Mouse (Mus musculus) midbrain, embryonic 16.5 days (tissue): ENCODE results near the gene Creb3l1. TPM values are rescaled to one million over a fixed set of nuclear protein-coding genes. Genes with fewer than 3 reads are reported as not detected.

Experiments
- ATAC-seq: fragments of 200-750 bp; cut with Nextera tagmentation; 2 replicates; pipeline ENCODE4 v1.8.0; 2017; ENCODE audit warnings: moderate TSS enrichment
- H3K27ac ChIP-seq: fragments of 300-500 bp; sonication (generic); 2 replicates; pipeline ENCODE4 v1.5.1; 2014; ENCODE audit warnings: mild to moderate bottlenecking, low read length, mixed read lengths
- H3K27me3 ChIP-seq: fragments of 300-500 bp; sonication (generic); 2 replicates; pipeline ENCODE4 v1.6.1; 2014; ENCODE audit warnings: low read depth, low read length, mixed read lengths; ENCODE audit not compliant: control insufficient read depth, insufficient read depth
- H3K36me3 ChIP-seq: fragments of 300-500 bp; sonication (generic); 2 replicates; pipeline ENCODE4 v1.6.1; 2014; ENCODE audit warnings: mild to moderate bottlenecking, low read length, moderate library complexity, mixed read lengths; ENCODE audit not compliant: control insufficient read depth, insufficient read depth
- H3K4me1 ChIP-seq: fragments of 300-500 bp; sonication (generic); 2 replicates; pipeline ENCODE4 v1.6.1; 2014; ENCODE audit warnings: mild to moderate bottlenecking, low read length, mixed read lengths; ENCODE audit not compliant: control insufficient read depth, insufficient read depth
- H3K4me2 ChIP-seq: fragments of 300-500 bp; sonication (generic); 2 replicates; pipeline ENCODE4 v1.6.1; 2014; ENCODE audit warnings: mild to moderate bottlenecking, low read length, mixed read lengths
- H3K4me3 ChIP-seq: fragments of 300-500 bp; sonication (generic); 2 replicates; pipeline ENCODE4 v1.5.1; 2014; ENCODE audit warnings: low read depth, mild to moderate bottlenecking, low read length, moderate library complexity, mixed read lengths
- H3K9ac ChIP-seq: fragments of 300-500 bp; sonication (generic); 2 replicates; pipeline ENCODE4 v1.6.1; 2014; ENCODE audit warnings: low read depth, low read length, mixed read lengths
- H3K9me3 ChIP-seq: fragments of 300-500 bp; sonication (generic); replicated peaks from 2 replicates; pipeline ENCODE4 v1.6.1; 2014; ENCODE audit warnings: mild to moderate bottlenecking, low read length, mixed read lengths; ENCODE audit not compliant: control insufficient read depth, poor library complexity, severe bottlenecking
- WGBS: fragments of 180-500 bp; shearing (Covaris S2); extraction: QIAGEN DNeasy Blood & Tissue Kit; methylation state at CpG from one replicate; pipeline ENCODE4 v1.1.7; 2014; 5-methylcytosine and 5-hydroxymethylcytosine counted together
- microRNA-seq: library from miRNA; unstranded; fragments of <30 nt; microRNA quantifications from one replicate; pipeline ENCODE4, GENCODE M21; 2017
- polyA plus RNA-seq: library from polyadenylated mRNA; unstranded; fragments of >200 nt; fragmentation: Nextera tagmentation; extraction: Ambion mirVana; gene quantifications from 2 replicates; pipeline ENCODE4 v1.2.1, GENCODE M21; 2015

The Creb3l1 gene
- polyA plus RNA-seq, 1 experiment from 2014 or later, result 1.9 TPM

- H3K4me1 ChIP-seq, result no peaks in the 10 kb centered on the region; the same call in 1 of the 2 replicates
- no peak overlapping the region for H3K4me3 ChIP-seq
- H3K36me3 ChIP-seq, result peaks cover 27% of the 10 kb centered on the region
- no peak for ATAC-seq
- WGBS, result 79% methylated on average over 15 of the region's 15 CpGs
- H3K9me3 ChIP-seq, result no peaks in the 10 kb centered on the region
- H3K9ac ChIP-seq, result no peak overlapping the region; the same call in 1 of the 2 replicates
- no peak overlapping the region for H3K4me2 ChIP-seq
- no peaks in the 10 kb centered on the region for H3K27me3 ChIP-seq
- H3K27ac ChIP-seq, result no peak overlapping the region
Observed at GRCm38 (mm10) chr2:91939303-91939935, 84.9 kb downstream of the Creb3l1 start.

- WGBS, result 87% methylated on average over 7 of the region's 7 CpGs
- peaks cover 27% of the 10 kb centered on the region for H3K36me3 ChIP-seq
Observed at GRCm38 (mm10) chr2:91936154-91936553, 88.1 kb downstream of the Creb3l1 start.

GRCm38 (mm10) chr2:91934826-91935525 lies 89.3 kb downstream of the Creb3l1 start:
- 88% methylated on average over 9 of the region's 9 CpGs for WGBS
- Histone ChIP-seq H3K4me3 (no peak overlapping the region), H3K4me2 (no peak overlapping the region), H3K27ac (no peak overlapping the region), H3K9ac (no peak overlapping the region), H3K4me1 (peaks cover 16% of the 10 kb centered on the region), H3K9me3 (no peaks in the 10 kb centered on the region), H3K36me3 (peaks cover 25% of the 10 kb centered on the region), H3K27me3 (no peaks in the 10 kb centered on the region)
- ATAC-seq, result no peak

More at GRCm38 (mm10) chr2:91936154-91936553, 88.1 kb downstream of the Creb3l1 start:
- Histone ChIP-seq H3K27ac (no peak overlapping the region), H3K4me2 (no peak overlapping the region), H3K9ac (no peak overlapping the region), H3K4me3 (no peak overlapping the region), H3K27me3 (no peaks in the 10 kb centered on the region), H3K9me3 (no peaks in the 10 kb centered on the region), H3K4me1 (peaks cover 12% of the 10 kb centered on the region)
- no peak for ATAC-seq

GRCm38 (mm10) chr2:91934016-91934415 lies 90.3 kb downstream of the Creb3l1 start:
- H3K9me3 ChIP-seq, result no peaks in the 10 kb centered on the region
- peaks cover 16% of the 10 kb centered on the region for H3K4me1 ChIP-seq

GRCm38 (mm10) chr2:91933471-91933870 lies 90.8 kb downstream of the Creb3l1 start:
- Histone ChIP-seq H3K4me1 (peaks cover 16% of the 10 kb centered on the region), H3K36me3 (peaks cover 19% of the 10 kb centered on the region), H3K27me3 (no peaks in the 10 kb centered on the region), H3K9ac (no peak overlapping the region), H3K9me3 (no peaks in the 10 kb centered on the region), H3K4me3 (no peak overlapping the region), H3K27ac (no peak overlapping the region), H3K4me2 (no peak overlapping the region)
- WGBS, result 32% methylated on average over 9 of the region's 9 CpGs
- no peak for ATAC-seq

More at GRCm38 (mm10) chr2:91934016-91934415, 90.3 kb downstream of the Creb3l1 start:
- Histone ChIP-seq H3K9ac (no peak overlapping the region), H3K27ac (no peak overlapping the region), H3K4me3 (no peak overlapping the region), H3K27me3 (no peaks in the 10 kb centered on the region), H3K4me2 (no peak overlapping the region), H3K36me3 (peaks cover 19% of the 10 kb centered on the region)
- WGBS, result 57% methylated on average over 8 of the region's 8 CpGs
- ATAC-seq, result no peak

GRCm38 (mm10) chr2:91932737-91933350 lies 91.5 kb downstream of the Creb3l1 start:
- H3K9me3 ChIP-seq, result no peaks in the 10 kb centered on the region
- ATAC-seq, result no peak
- H3K4me3 ChIP-seq, result no peak overlapping the region
- no peaks in the 10 kb centered on the region for H3K27me3 ChIP-seq
- H3K4me2 ChIP-seq, result no peak overlapping the region
- H3K27ac ChIP-seq, result no peak overlapping the region
- no peak overlapping the region for H3K9ac ChIP-seq
- H3K36me3 ChIP-seq, result peaks cover 14% of the 10 kb centered on the region
- 22% methylated on average over 6 of the region's 6 CpGs for WGBS
- H3K4me1 ChIP-seq, result peaks cover 16% of the 10 kb centered on the region

Small RNA genes within 50 kb of the gene (microRNA-seq; reads per million reads assigned to microRNA genes)
- not detected for gene Mir6999

Other genes starting within 250 kb of the Creb3l1 start
- 0.33 and 0.34 TPM in 2 replicates for gene Chrm4, start 97.3 kb downstream of the Creb3l1 start, polyA plus RNA-seq
- gene Mdk, start 92.2 kb downstream of the Creb3l1 start, polyA plus RNA-seq, result 98.8 and 113 TPM in 2 replicates
- 0.11 TPM in 1 of 2 replicates, not detected in the other for gene Gm9821, start 78.8 kb downstream of the Creb3l1 start, polyA plus RNA-seq
- 28.3 and 33.3 TPM in 2 replicates for gene Dgkz, start 48.6 kb downstream of the Creb3l1 start, polyA plus RNA-seq
- 33.6 and 36.0 TPM in 2 replicates for gene Phf21a, start 68.6 kb upstream of the Creb3l1 start, polyA plus RNA-seq